Mouse (Mus musculus) hindbrain, embryonic 11.5 days (tissue): ENCODE results near the gene Rcor3. TPM values are rescaled to one million over a fixed set of nuclear protein-coding genes. Genes with fewer than 3 reads are reported as not detected.

Experiments
- ATAC-seq: fragments of 200-750 bp; cut with Nextera tagmentation; 2 replicates; pipeline ENCODE4 v1.8.0; 2017; ENCODE audit warnings: mild to moderate bottlenecking, moderate TSS enrichment, moderate library complexity; ENCODE audit not compliant: low FRiP score
- DNase-seq: peaks from one replicate; pipeline ENCODE4 v3.0.0-alpha.2; 2015; ENCODE audit warnings: low spot score
- H3K27ac ChIP-seq: fragments of 300-500 bp; sonication (generic); 2 replicates; pipeline ENCODE4 v1.5.1; 2014; ENCODE audit warnings: mild to moderate bottlenecking, low read depth, low read length
- H3K27me3 ChIP-seq: fragments of 300-500 bp; sonication (generic); 2 replicates; pipeline ENCODE4 v1.6.1; 2014; ENCODE audit warnings: mild to moderate bottlenecking, low read length, moderate library complexity, mixed read lengths; ENCODE audit not compliant: control insufficient read depth, insufficient read depth
- H3K36me3 ChIP-seq: fragments of 300-500 bp; sonication (generic); 2 replicates; pipeline ENCODE4 v1.6.1; 2014; ENCODE audit warnings: mild to moderate bottlenecking, low read length, moderate library complexity, mixed read lengths; ENCODE audit not compliant: control insufficient read depth, insufficient read depth
- H3K4me1 ChIP-seq: fragments of 300-500 bp; sonication (generic); replicated peaks from 2 replicates; pipeline ENCODE4 v1.6.1; 2014; ENCODE audit warnings: low read length, mixed read lengths; ENCODE audit not compliant: control insufficient read depth, insufficient read depth
- H3K4me2 ChIP-seq: fragments of 300-500 bp; sonication (generic); replicated peaks from 2 replicates; pipeline ENCODE4 v1.6.1; 2014; ENCODE audit warnings: mild to moderate bottlenecking, low read depth, low read length
- H3K4me3 ChIP-seq: fragments of 300-500 bp; sonication (generic); 2 replicates; pipeline ENCODE4 v1.5.1; 2014; ENCODE audit warnings: low read depth, low read length
- H3K9ac ChIP-seq: fragments of 300-500 bp; sonication (generic); 2 replicates; pipeline ENCODE4 v1.6.1; 2014; ENCODE audit warnings: low read depth, low read length
- H3K9me3 ChIP-seq: fragments of 300-500 bp; sonication (generic); 2 replicates; pipeline ENCODE4 v1.6.1; 2016; ENCODE audit warnings: low read length; ENCODE audit not compliant: control insufficient read depth
- WGBS: fragments of 180-500 bp; shearing (Covaris S2); extraction: QIAGEN DNeasy Blood & Tissue Kit; methylation state at CpG from one replicate; pipeline ENCODE4 v1.1.7; 2014; 5-methylcytosine and 5-hydroxymethylcytosine counted together
- polyA plus RNA-seq: library from polyadenylated mRNA; unstranded; fragments of >200 nt; fragmentation: Nextera tagmentation; extraction: Ambion mirVana; gene quantifications from 2 replicates; pipeline ENCODE4 v1.2.1, GENCODE M21; 2014

Rcor3 gene
- polyA plus RNA-seq, 1 experiment from 2014 or later = 22.2 TPM

DNA sequence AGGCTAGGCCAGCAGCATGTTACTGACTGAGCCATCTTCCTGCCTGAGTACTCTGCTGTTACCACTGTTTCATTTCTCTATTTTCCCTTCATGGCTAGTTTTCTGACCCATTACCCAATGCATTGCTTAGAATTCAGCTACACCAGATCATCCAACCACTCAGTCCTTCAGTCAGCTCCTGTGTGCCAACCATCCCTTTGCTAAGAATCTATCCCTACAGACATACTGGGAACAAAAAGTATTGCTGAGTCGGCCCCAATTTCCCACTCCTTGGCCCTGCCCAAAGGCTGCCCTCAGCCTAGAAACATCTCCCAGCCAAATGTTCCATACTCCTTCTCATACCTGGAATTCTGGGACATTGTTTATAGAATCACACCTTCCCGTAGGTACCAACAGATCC, 56.7 kb downstream of the Rcor3 start:
- DNase-seq (no peak), ATAC-seq (no peak)
- no peaks in the 10 kb centered on the region for H3K9me3 ChIP-seq
- H3K4me2 ChIP-seq = no peak overlapping the region
- H3K9ac ChIP-seq = no peak overlapping the region
- no peak overlapping the region for H3K27ac ChIP-seq
- H3K4me1 ChIP-seq = no peaks in the 10 kb centered on the region
- H3K4me3 ChIP-seq = no peak overlapping the region
- no peaks in the 10 kb centered on the region for H3K36me3 ChIP-seq
- no peaks in the 10 kb centered on the region for H3K27me3 ChIP-seq
- 92% methylated on average over 2 of the region's 2 CpGs for WGBS

DNA sequence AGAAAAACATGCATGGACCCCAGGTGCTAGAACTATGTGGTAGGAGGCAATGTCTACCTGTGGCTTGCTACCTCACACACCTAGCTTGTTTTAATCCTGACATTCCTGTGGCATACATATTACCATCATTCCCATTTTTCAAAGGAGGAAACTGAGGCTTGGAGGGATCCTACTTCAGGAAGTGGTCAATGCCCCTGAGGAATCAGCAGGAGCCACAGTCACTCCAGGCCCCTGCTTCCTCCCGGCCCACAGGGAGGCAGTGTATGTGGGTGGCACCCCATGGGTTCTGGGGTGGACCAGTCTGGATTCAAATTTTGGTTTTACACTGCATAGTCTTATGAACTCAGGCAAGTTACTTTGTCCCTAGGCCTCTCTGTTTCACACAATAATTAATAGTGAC, 58.7 kb downstream of the Rcor3 start:
- no peak for DNase-seq
- no peaks in the 10 kb centered on the region for H3K4me1 ChIP-seq
- 88% methylated on average over 1 of the region's 1 CpGs for WGBS
- H3K4me3 ChIP-seq = no peak overlapping the region
- H3K9ac ChIP-seq = no peak overlapping the region
- ATAC-seq = no peak
- no peak overlapping the region for H3K27ac ChIP-seq
- no peaks in the 10 kb centered on the region for H3K9me3 ChIP-seq
- no peaks in the 10 kb centered on the region for H3K27me3 ChIP-seq
- H3K4me2 ChIP-seq = no peak overlapping the region
- H3K36me3 ChIP-seq = no peaks in the 10 kb centered on the region

DNA sequence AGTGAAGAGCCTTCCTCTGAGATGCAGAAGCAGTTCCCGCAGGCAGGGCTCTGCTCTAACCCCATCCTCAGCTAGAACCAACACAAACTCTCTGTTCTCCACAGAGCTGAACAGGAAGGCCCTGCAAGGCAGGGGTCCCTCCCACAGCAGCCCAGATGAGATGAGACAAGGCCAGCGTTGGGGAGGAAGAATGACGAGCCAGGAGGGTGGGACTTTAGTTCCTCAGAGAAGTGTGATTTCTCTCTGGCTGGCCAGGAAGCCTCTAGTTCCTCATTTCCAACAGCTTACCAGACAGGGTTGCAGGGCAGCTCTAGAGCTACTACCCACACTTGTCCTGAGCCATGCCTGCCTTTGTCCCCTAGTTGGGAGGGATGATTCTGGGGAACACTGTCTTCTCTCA, 59.5 kb downstream of the Rcor3 start:
- 43% methylated on average over 3 of the region's 3 CpGs for WGBS
- ATAC-seq (no peak), DNase-seq (no peak)
- H3K27ac ChIP-seq = no peak overlapping the region
- H3K4me2 ChIP-seq = no peak overlapping the region
- no peak overlapping the region for H3K9ac ChIP-seq
- no peaks in the 10 kb centered on the region for H3K4me1 ChIP-seq
- no peaks in the 10 kb centered on the region for H3K27me3 ChIP-seq
- H3K4me3 ChIP-seq = no peak overlapping the region
- no peaks in the 10 kb centered on the region for H3K36me3 ChIP-seq
- H3K9me3 ChIP-seq = no peaks in the 10 kb centered on the region

DNA sequence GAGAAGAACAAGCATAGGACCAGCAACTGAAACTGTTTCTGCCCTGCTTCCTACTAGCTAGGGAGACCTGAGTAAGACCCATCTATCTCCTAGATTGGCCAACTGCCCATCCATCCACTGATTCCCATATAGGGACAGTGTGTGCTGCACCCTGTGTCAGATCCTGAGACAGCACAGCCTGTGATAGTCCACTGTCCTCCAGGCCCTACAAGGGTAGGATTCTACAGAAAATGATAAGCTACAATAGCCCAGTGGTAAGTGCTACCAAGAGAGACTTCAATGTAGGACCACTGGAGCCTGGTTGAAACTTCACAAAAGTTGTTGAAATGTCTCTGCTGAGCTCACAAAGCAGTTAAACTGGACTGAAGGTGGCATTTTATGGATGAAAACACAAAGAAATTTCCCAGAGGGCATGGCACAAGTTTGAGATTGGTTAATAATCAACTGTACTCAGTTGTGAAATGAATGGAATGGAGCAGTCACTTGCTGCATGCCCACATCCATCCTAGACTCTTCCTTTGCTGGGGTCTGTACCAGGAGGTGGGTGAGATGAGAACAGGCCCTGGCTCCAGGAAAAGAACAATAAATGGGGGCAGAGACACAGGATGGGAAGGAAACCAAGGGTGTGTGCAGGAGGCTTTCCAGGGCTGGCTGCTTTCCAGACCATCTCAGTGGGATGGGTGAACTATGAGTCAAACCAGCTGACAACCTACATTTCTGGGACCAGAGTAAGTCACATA, 60.9 kb downstream of the Rcor3 start:
- ATAC-seq = no peak
- H3K9ac ChIP-seq = no peak overlapping the region
- DNase-seq = no peak
- H3K4me3 ChIP-seq = no peak overlapping the region
- H3K4me1 ChIP-seq = no peaks in the 10 kb centered on the region
- no peaks in the 10 kb centered on the region for H3K36me3 ChIP-seq
- H3K4me2 ChIP-seq = no peak overlapping the region
- no peaks in the 10 kb centered on the region for H3K27me3 ChIP-seq
- H3K9me3 ChIP-seq = no peaks in the 10 kb centered on the region
- no peak overlapping the region for H3K27ac ChIP-seq

DNA sequence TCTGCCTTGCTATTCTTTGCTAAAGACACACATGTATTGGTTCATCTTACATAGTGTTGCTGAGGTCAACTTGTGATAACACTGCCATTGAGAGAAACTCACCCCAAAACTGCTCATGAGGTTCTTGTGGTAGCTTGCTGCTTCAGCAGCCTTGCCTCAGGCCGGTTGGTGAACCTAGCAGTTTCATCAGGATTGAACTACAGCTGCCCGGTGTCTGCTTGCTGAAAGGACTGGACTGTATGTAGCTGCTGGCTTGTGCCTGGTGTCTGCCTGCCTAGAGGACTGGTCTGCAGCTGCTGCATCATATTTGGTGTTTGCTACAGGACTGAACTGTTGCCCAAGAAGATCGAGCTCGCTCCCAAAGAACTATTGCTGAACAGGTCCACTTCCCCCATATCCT, 61.8 kb downstream of the Rcor3 start:
- Histone ChIP-seq H3K27me3 (no peaks in the 10 kb centered on the region), H3K36me3 (no peaks in the 10 kb centered on the region), H3K9ac (no peak overlapping the region), H3K9me3 (no peaks in the 10 kb centered on the region), H3K27ac (no peak overlapping the region), H3K4me3 (no peak overlapping the region), H3K4me2 (no peak overlapping the region), H3K4me1 (no peaks in the 10 kb centered on the region)
- DNase-seq = no peak
- WGBS = 86% methylated on average over 4 of the region's 4 CpGs
- ATAC-seq = no peak

DNA sequence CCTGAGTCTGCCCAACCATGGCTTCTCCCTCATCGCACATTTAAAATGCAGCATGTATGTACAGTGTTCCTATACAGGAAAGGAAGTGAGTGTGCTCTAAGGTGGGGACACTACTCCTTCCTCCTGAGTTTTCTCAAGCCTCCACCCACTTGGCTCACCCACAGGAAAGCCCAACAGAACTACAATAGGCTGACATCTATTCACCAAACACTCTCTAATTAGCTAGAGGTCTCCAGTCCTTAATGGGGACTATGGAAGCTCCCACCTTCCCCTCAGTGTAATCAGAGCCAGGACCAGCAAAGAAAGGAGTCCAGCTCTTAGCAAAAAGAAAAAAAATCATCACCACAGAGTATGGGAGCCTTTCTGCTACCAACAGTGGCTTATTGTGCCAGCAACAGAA, 63.0 kb downstream of the Rcor3 start:
- ATAC-seq = no peak
- Histone ChIP-seq H3K4me2 (no peak overlapping the region), H3K27ac (no peak overlapping the region), H3K36me3 (no peaks in the 10 kb centered on the region), H3K9me3 (no peaks in the 10 kb centered on the region), H3K4me1 (no peaks in the 10 kb centered on the region), H3K9ac (no peak overlapping the region), H3K4me3 (no peak overlapping the region), H3K27me3 (no peaks in the 10 kb centered on the region)
- no peak for DNase-seq
- WGBS = 92% methylated on average over 1 of the region's 1 CpGs

- DNase-seq = no peak
- Histone ChIP-seq H3K36me3 (no peaks in the 10 kb centered on the region), H3K27ac (no peak overlapping the region), H3K9ac (no peak overlapping the region), H3K4me1 (no peaks in the 10 kb centered on the region), H3K4me2 (no peak overlapping the region), H3K9me3 (no peaks in the 10 kb centered on the region), H3K27me3 (no peaks in the 10 kb centered on the region), H3K4me3 (no peak overlapping the region)
- WGBS = 97% methylated on average over 1 of the region's 1 CpGs
- no peak for ATAC-seq
Observed at GRCm38 (mm10) chr1:192072426-192072825, 65.4 kb downstream of the Rcor3 start.

GRCm38 (mm10) chr1:192070618-192071051, 67.2 kb downstream of the Rcor3 start:
- Histone ChIP-seq H3K4me2 (no peak overlapping the region), H3K9ac (no peak overlapping the region), H3K4me3 (no peak overlapping the region), H3K27ac (no peak overlapping the region), H3K9me3 (no peaks in the 10 kb centered on the region), H3K36me3 (no peaks in the 10 kb centered on the region), H3K4me1 (no peaks in the 10 kb centered on the region), H3K27me3 (no peaks in the 10 kb centered on the region)
- ATAC-seq (no peak), DNase-seq (no peak)
- WGBS = 78% methylated on average over 3 of the region's 3 CpGs

GRCm38 (mm10) chr1:192069971-192070591, 67.8 kb downstream of the Rcor3 start:
- Histone ChIP-seq H3K9ac (no peak overlapping the region), H3K36me3 (no peaks in the 10 kb centered on the region), H3K27ac (no peak overlapping the region), H3K9me3 (no peaks in the 10 kb centered on the region), H3K4me1 (no peaks in the 10 kb centered on the region), H3K4me2 (no peak overlapping the region), H3K27me3 (no peaks in the 10 kb centered on the region), H3K4me3 (no peak overlapping the region)
- ATAC-seq = no peak
- DNase-seq = no peak
- 68% methylated on average over 13 of the region's 13 CpGs for WGBS
